Mouse (Mus musculus) heart, postnatal 0 days (tissue): ENCODE results near the gene Scimp.

ENCODE experiments used
- CTCF ChIP-seq: IDR thresholded peaks from 2 replicates; pipeline ENCODE4 v1.5.1; 2016; ENCODE audit warnings: antibody characterized with exemption, control low read depth, low read depth
- EP300 ChIP-seq: IDR thresholded peaks from 2 replicates; pipeline ENCODE4 v1.6.1; 2016; ENCODE audit warnings: antibody characterized with exemption, low read depth

DNA sequence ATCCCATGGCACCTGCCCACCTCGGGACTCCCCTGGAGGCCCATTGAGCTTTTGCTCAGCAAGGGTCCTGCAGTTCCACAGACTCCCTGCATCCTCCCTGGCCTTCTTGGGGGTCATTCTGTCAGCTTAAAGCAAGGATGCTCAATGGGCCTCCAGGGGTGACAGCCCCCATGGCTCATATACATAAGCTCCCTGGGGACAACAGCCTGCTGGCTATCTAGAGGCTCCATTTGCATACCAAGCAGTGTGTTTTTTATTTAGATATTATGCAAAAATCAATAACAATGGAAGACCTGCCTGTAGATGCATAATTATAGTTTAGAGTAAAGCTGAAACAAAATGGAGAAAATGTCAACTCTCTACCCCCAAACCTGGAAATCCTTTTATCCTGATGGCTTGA is 3.4 kb downstream of the Scimp start:
- TF ChIP-seq CTCF, result no peak
- TF ChIP-seq EP300, result no peak
